Mouse (Mus musculus) granulocyte monocyte progenitor cell, adult 5-6 weeks (primary cell): Measurements from ENCODE around the gene Supt5. TPM values are rescaled to one million over a fixed set of nuclear protein-coding genes. Genes with fewer than 3 reads are reported as not detected.

Experiments
- ATAC-seq: replicated peaks from 2 replicates; pipeline ENCODE4 v1.8.0; 2016; ENCODE audit warnings: mild to moderate bottlenecking, moderate TSS enrichment, inconsistent platforms; ENCODE audit not compliant: poor library complexity, severe bottlenecking
- total RNA-seq, 2 experiments: library from RNA; stranded (forward) in 1 of 2; stranded (reverse) in 1 of 2; fragments of 200-712, 200-1000 nt in 1 of 2; fragments of >200 nt in 1 of 2; fragmentation: Nextera tagmentation in 1 of 2; gene quantifications; 2 replicates each; pipeline ENCODE4 v1.2.3; 2014 to 2017

Gene Supt5
- total RNA-seq, 2 experiments from 2014 or later: 64.1 to 81.1 TPM

GRCm38 (mm10) chr7:28375176-28375921, 36.8 kb upstream of the Supt5 start:
- peak; percentile 31 for ATAC-seq

- ATAC-seq: no peak
These were observed 36.1 kb upstream of the Supt5 start for GRCm38 (mm10) chr7:28374647-28375046.

GRCm38 (mm10) chr7:28373891-28374495, 35.4 kb upstream of the Supt5 start:
- no peak for ATAC-seq

- ATAC-seq: peak; percentile 2
These were observed 34.6 kb upstream of the Supt5 start for GRCm38 (mm10) chr7:28373131-28373581.

GRCm38 (mm10) chr7:28372251-28373108, 33.9 kb upstream of the Supt5 start, which contains the start of gene Plekhg2:
Gene Plekhg2, minus strand, starts transcription at chr7:28372599.
- peak; percentile 56 for ATAC-seq

- ATAC-seq: no peak
These were observed 33.0 kb upstream of the Supt5 start for GRCm38 (mm10) chr7:28371514-28371989.

GRCm38 (mm10) chr7:28370977-28371513, 32.5 kb upstream of the Supt5 start:
- ATAC-seq: no peak

GRCm38 (mm10) chr7:28370051-28370450, 31.5 kb upstream of the Supt5 start:
- ATAC-seq: no peak

GRCm38 (mm10) chr7:28368276-28368920, 29.9 kb upstream of the Supt5 start:
- ATAC-seq: no peak

- ATAC-seq: no peak
These were observed 29.2 kb upstream of the Supt5 start for GRCm38 (mm10) chr7:28367663-28368275.

- no peak for ATAC-seq
These were observed 24.0 kb upstream of the Supt5 start for GRCm38 (mm10) chr7:28362441-28363060.

- no peak for ATAC-seq
These were observed 23.2 kb upstream of the Supt5 start for GRCm38 (mm10) chr7:28361647-28362341.

GRCm38 (mm10) chr7:28360291-28360690, 21.7 kb upstream of the Supt5 start:
- ATAC-seq: no peak

- ATAC-seq: no peak
These were observed 21.3 kb upstream of the Supt5 start for GRCm38 (mm10) chr7:28359854-28360253.

- ATAC-seq: no peak
These were observed 19.9 kb upstream of the Supt5 start for GRCm38 (mm10) chr7:28358431-28358830.

- ATAC-seq: no peak
These were observed 19.4 kb upstream of the Supt5 start for GRCm38 (mm10) chr7:28357984-28358383.

GRCm38 (mm10) chr7:28356981-28357380, 18.4 kb upstream of the Supt5 start:
- ATAC-seq: no peak

- ATAC-seq: no peak
These were observed 16.7 kb upstream of the Supt5 start for GRCm38 (mm10) chr7:28355221-28355620.
